Mouse (Mus musculus): ENCODE measurements at regions not wholly inside any gene's neighbourhood (a gene's known extent, or its start where the extent isn't known, plus 50 kb on each side); places are given as distances from the start of the nearest gene placed in this dataset.
A peak's percentile ranks its signal among the peaks of the same experiment; 100 is the strongest.

- DNase-seq = no peak
Measured at GRCm38 (mm10) chr12:32653096-32653495, 166.2 kb upstream of the Nampt start.

DNA sequence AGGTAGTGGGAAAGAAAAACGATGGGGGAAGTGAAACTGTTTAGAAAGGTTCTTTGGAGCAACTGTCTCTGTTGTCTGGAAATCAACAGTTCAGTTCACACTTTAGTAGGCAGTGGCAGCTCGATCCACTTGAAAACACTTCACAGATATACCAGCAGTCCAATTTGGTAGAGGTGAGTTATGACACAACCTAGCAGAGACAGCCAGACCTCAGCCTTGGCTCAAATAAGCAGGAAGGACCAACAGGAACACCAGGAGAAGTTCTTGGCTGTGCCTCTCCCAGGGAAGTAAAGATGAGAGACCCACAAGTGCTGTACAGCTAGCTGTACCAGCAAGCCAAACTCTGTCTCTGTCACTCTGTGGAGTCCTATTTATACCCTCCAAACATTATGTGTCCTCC is 163.2 kb upstream of the Nampt start:
- no peak for DNase-seq

DNA sequence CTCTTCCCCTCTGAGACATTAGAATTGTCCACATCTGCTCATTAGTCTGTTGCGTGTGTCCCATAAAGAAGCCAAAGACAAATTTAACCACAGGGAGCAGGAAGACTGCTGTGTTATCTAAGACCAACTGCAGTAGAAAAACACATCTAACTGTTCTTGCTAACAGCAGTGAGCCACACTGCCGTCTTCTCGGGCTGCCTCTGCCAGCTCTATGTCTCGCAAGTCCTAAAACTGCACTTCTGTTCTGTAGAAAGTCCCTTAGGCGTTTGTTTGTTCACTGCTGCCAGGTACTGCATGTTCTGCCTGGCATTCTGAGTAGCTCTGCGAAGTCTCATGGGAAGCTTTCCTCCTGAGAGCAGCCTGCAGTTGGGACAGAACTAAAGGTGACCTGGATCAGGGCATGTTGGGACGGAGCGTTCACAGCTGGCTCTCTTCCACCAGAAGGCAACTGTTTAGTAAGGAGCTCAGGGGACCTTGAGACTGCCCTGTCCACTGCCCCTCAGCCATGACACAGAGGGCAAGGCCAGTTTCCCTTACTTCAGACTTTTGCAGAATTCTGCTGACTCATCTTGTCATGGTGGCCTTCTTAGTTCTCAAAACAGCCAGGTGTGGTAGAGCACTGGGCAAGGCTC is 157.4 kb upstream of the Nampt start:
- DNase-seq = no peak

GRCm38 (mm10) chr12:32666040-32666439 is 153.3 kb upstream of the Nampt start:
- DNase-seq = no peak

- DNase-seq = no peak
Measured at GRCm38 (mm10) chr12:32677908-32678307, 141.4 kb upstream of the Nampt start.

DNA sequence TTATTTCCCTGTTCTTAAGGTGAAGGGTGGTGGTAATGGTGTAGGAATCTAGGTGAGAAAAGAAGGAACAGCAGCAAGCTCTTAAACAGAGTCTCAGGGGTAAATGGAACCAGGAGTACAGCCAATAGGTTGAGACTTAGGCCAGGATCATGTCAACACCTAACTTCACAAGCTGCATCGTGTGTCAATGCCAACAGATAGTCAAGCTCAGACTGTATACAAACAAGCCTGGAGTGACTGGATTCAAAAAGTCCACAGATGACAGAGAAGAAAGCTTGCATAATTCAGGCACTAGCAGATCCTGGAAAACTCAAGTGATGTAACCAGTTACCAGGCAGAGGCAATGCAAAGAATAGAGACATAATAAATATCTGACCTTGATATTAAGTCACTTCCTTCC is 140.6 kb upstream of the Nampt start:
- DNase-seq = no peak

DNA sequence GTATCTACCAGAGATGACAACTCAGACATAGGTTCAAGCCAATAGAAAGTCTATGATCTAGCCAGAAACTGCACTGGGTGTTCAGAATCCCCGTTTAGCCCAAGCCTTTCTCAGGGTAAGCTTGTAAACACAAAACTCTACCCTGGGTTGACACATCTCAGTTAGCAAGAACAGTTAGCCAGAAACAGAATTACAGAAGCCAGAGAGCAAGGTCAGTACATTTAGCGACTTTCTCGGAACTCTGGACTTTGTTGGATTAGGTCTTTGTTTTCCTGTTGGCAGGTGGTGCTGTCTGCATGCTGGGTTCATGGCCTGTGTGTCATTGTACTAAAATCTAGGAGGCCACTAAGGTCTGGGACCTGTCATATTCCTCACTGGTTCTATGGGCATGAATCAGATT is 137.4 kb upstream of the Nampt start:
- DNase-seq = no peak

DNA sequence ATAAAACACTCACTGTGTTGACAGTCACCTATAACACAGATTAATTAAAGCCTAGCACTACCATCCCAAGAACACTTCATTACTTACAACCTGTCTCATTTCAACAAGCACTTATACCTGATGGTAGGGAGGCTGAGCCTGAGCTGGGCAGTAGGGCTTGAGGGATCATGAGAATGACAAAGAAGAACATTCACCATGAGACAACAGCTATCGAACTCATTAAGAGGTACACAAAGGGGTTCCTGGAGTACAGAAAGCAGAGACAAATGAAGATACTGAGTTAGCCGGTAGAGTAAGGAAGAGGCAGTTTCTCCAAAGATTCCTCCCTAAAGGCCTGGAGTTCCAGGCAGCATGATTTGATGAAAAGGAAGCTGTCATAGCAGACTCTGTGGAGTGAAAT is 136.0 kb upstream of the Nampt start:
- no peak for DNase-seq

- DNase-seq = no peak
Measured at GRCm38 (mm10) chr12:32685788-32686385, 133.5 kb upstream of the Nampt start.

GRCm38 (mm10) chr12:32689361-32689760 is 130.0 kb upstream of the Nampt start:
- no peak for DNase-seq

GRCm38 (mm10) chr12:32690096-32690495 is 129.2 kb upstream of the Nampt start:
- no peak for DNase-seq

DNA sequence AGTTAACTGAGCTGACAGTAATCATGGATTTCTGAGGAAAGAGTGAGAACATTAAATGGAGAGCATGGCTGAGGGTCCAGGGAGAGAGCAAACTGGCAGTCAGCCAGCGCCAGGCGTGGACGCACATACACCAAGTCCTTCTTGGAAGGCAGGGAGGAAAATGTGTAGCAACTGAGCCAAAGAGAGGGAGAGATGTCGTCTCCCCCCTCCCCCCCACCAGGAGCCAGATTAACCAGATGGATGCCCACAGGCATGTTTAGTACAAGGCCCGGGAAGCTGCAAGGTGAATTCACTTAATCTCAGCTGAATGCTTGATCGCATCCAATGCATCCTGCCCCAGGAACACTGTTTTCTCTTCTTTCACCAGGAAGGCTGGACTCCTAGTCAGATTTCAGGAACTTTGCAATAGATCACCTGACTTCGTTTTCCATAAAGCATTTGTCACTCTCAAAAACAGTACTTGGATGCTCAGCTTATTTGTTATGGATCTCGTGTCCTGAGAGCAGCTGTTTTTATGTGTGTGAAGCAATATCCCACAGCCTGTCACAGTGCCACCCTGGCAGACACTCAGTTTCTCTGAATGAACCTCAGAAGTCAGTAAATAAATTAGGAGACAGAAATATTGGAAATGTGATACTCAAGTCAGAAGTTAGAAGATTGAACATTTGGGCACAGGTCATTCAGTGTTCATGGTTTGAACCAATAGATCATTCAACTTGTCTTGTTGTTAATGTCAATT is 127.1 kb upstream of the Nampt start:
- no peak for DNase-seq

DNA sequence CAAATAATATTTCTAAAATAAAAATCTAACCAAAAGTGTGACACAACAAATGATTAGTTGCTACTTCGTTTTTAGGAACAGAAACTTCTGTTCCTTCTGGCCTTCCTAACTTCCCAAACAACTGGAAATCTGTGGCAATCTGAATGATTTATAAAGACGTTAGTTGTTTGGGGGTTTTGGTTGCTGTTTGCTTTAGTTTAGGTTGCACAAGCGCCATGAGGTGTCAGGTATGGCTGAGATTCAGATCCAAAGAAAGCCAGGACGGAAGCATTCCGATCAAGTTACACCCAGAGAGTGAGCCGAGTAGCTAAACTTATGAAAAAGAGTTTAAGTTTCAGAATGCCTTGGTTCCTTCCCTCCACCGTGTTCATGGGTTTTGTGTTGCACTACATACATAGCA is 126.4 kb upstream of the Nampt start:
- DNase-seq = no peak

- no peak for DNase-seq
Measured at GRCm38 (mm10) chr12:32693678-32694077, 125.7 kb upstream of the Nampt start.

DNA sequence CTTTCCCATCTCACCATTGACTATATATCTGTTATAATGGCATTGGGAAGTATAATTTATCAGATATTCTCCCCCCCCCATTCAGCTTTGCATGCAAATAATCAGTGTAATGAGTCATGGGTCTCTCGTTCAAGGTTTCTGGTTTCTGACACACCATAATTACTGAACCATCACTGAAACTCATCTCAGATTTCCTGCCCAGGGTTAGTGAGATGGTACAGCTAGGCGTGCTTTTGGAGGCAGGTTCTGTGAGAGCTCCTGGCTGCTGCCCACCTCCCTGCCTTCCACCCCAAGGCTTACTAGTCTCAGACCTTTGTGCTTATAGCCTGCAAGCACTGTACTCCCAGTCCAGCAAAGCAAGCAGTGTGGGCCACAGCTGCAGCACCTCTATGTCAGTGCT is 122.5 kb upstream of the Nampt start:
- DNase-seq = no peak

- DNase-seq = no peak
Measured at GRCm38 (mm10) chr12:32709188-32709587, 110.2 kb upstream of the Nampt start.

DNA sequence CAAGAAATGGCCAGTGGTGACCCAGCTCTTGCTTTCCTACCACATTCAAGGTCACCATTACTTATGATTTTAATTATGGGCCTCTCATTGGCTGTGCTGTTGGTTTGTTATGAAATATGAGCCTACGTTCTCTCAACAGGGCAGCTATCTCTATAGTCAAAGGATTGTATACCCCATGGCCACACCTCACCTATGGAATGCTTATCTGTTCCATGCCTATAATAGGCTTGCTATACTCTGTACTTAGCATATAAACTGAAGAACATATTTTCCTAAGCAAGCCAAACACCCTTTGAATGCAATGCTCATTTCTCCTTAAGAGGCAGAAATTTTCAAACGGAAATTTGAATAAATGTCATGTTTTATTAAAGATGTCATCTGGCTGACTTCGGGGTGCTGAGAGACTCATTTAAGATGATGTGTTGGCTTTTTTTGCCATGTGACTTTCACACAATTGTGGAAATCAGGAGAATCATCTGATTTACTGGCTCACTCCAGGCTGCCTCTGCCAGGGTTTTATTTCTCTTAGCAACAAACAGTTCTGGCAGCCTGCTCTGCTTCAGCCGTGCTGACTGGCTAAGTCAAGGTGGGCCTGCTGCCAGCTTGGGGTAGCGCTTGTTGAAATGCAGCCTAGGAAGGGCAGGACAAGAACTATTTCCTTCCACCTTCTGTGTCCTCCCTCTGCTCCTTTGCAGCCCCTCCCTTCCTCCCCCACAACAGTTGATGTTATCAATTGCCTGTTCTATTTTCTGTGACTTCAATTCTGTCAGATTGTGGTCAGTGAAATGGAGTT is 102.0 kb upstream of the Nampt start:
- peak; percentile 83 for DNase-seq

GRCm38 (mm10) chr12:32719203-32719602 is 100.1 kb upstream of the Nampt start:
- DNase-seq = no peak

DNA sequence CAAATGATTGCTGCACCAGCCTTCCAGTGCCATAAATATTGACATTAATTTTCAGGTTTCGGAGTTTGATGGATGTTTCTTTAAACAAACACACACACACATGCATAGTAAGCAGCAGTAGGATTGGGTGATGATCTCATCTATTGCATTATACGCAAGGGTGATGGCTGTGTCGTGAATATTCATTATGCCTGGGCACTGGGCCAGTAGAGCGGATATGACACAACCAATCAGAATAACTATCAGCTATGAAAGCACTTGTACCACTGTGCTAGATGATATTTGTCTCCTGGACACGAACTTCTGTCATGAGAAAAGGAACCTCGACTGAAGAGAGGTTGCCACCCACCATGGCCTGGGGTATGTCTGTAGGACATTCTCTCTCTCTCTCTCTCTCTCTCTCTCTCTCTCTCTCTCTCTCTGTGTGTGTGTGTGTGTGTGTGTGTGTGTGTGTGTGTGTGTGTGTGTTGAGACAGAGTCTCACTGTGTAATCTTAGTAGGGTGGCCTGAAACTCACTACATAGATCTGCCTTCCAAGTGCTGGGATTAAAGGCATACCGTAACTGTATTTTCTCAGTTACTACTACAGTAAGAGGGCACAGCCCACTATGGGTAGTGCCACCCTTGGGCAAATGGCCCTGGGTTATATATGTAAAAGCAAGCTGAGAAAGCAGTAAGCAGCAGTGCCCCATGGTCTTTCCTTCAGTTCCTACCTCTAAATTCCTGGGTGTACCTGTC is 94.7 kb upstream of the Nampt start:
- peak; percentile 26 for DNase-seq

- no peak for DNase-seq
Measured at GRCm38 (mm10) chr12:32727539-32727938, 91.8 kb upstream of the Nampt start.

GRCm38 (mm10) chr12:32728425-32728824 is 90.9 kb upstream of the Nampt start:
- DNase-seq = no peak

GRCm38 (mm10) chr12:32735224-32735623 is 84.1 kb upstream of the Nampt start:
- no peak for DNase-seq

- no peak for DNase-seq
Measured at GRCm38 (mm10) chr12:32741465-32741864, 77.9 kb upstream of the Nampt start.
